Mouse (Mus musculus): Measurements from ENCODE around the gene Cox6b1. TPM values are rescaled to one million over a fixed set of nuclear protein-coding genes. Genes with fewer than 3 reads are reported as not detected.

The Cox6b1 gene
- polyA plus RNA-seq, 1 experiment from 2014 or later = 1,422 TPM

- no peak overlapping the region for H3K4me3 ChIP-seq (ENCODE audit: low read depth, low read length)
- WGBS = 28% methylated on average over 8 of the region's 8 CpGs
- H3K27ac ChIP-seq (replicated peaks) = no peak overlapping the region
- TF ChIP-seq CTCF (IDR thresholded peaks at IDR 0.05; ENCODE audit: low read depth) = peak; percentile 81
- TF ChIP-seq EP300 (optimal IDR thresholded peaks at IDR 0.05) = no peak
- ATAC-seq (ENCODE audit: low FRiP score, low TSS enrichment) = peak; percentile 28; the same call in 1 of the 2 replicates
- H3K4me1 ChIP-seq (replicated peaks; ENCODE audit: control insufficient read depth, insufficient read depth) = no peaks in the 10 kb centered on the region
- no peak overlapping the region for H3K4me2 ChIP-seq (replicated peaks; ENCODE audit: low read depth)
- H3K9ac ChIP-seq (ENCODE audit: low read length) = no peak overlapping the region
- H3K9me3 ChIP-seq (ENCODE audit: control insufficient read depth, low read length) = no peaks in the 10 kb centered on the region
- peak; percentile 77 for DNase-seq (ENCODE audit: low spot score)
- no peaks in the 10 kb centered on the region for H3K27me3 ChIP-seq (ENCODE audit: control insufficient read depth, insufficient read depth, low read length)
- no peaks in the 10 kb centered on the region for H3K36me3 ChIP-seq (ENCODE audit: control insufficient read depth, insufficient read depth, low read length)
Observed at GRCm38 (mm10) chr7:30607706-30608309, 18.1 kb downstream of the Cox6b1 start.

- no peaks in the 10 kb centered on the region for H3K27me3 ChIP-seq (ENCODE audit: control insufficient read depth, insufficient read depth, low read length)
- WGBS = 75% methylated on average over 8 of the region's 8 CpGs
- H3K4me1 ChIP-seq (replicated peaks; ENCODE audit: control insufficient read depth, insufficient read depth) = no peaks in the 10 kb centered on the region
- no peaks in the 10 kb centered on the region for H3K36me3 ChIP-seq (ENCODE audit: control insufficient read depth, insufficient read depth, low read length)
- ATAC-seq (ENCODE audit: low FRiP score, low TSS enrichment) (no peak), DNase-seq (ENCODE audit: low spot score) (no peak)
- H3K9me3 ChIP-seq (ENCODE audit: control insufficient read depth, low read length) = no peaks in the 10 kb centered on the region
- H3K4me2 ChIP-seq (replicated peaks; ENCODE audit: low read depth) = no peak overlapping the region
- H3K27ac ChIP-seq (replicated peaks) = no peak overlapping the region
- no peak for TF ChIP-seq CTCF (IDR thresholded peaks at IDR 0.05; ENCODE audit: low read depth)
- no peak for TF ChIP-seq EP300 (optimal IDR thresholded peaks at IDR 0.05)
- no peak overlapping the region for H3K9ac ChIP-seq (ENCODE audit: low read length)
- no peak overlapping the region for H3K4me3 ChIP-seq (ENCODE audit: low read depth, low read length)
Observed at GRCm38 (mm10) chr7:30604944-30605343, 21.0 kb downstream of the Cox6b1 start.

- H3K4me2 ChIP-seq (replicated peaks; ENCODE audit: low read depth) = no peak overlapping the region
- H3K9me3 ChIP-seq (ENCODE audit: control insufficient read depth, low read length) = no peaks in the 10 kb centered on the region
- no peaks in the 10 kb centered on the region for H3K36me3 ChIP-seq (ENCODE audit: control insufficient read depth, insufficient read depth, low read length)
- TF ChIP-seq CTCF (IDR thresholded peaks at IDR 0.05; ENCODE audit: low read depth) (no peak), EP300 (optimal IDR thresholded peaks at IDR 0.05) (no peak)
- no peaks in the 10 kb centered on the region for H3K4me1 ChIP-seq (replicated peaks; ENCODE audit: control insufficient read depth, insufficient read depth)
- no peak overlapping the region for H3K9ac ChIP-seq (ENCODE audit: low read length)
- H3K27ac ChIP-seq (replicated peaks) = no peak overlapping the region
- H3K4me3 ChIP-seq (ENCODE audit: low read depth, low read length) = no peak overlapping the region
- no peaks in the 10 kb centered on the region for H3K27me3 ChIP-seq (ENCODE audit: control insufficient read depth, insufficient read depth, low read length)
- ATAC-seq (ENCODE audit: low FRiP score, low TSS enrichment) = no peak
- 42% methylated on average over 8 of the region's 8 CpGs for WGBS
- DNase-seq (ENCODE audit: low spot score) = no peak
Observed at GRCm38 (mm10) chr7:30604424-30604823, 21.5 kb downstream of the Cox6b1 start.

GRCm38 (mm10) chr7:30602583-30602982 is 23.4 kb downstream of the Cox6b1 start:
- ATAC-seq (ENCODE audit: low FRiP score, low TSS enrichment) = peak; percentile 87
- Histone ChIP-seq H3K27ac (replicated peaks) (peak overlapping the region; percentile 80), H3K4me2 (replicated peaks; ENCODE audit: low read depth) (no peak overlapping the region), H3K9me3 (ENCODE audit: control insufficient read depth, low read length) (no peaks in the 10 kb centered on the region), H3K4me1 (replicated peaks; ENCODE audit: control insufficient read depth, insufficient read depth) (no peaks in the 10 kb centered on the region), H3K27me3 (ENCODE audit: control insufficient read depth, insufficient read depth, low read length) (no peaks in the 10 kb centered on the region), H3K4me3 (ENCODE audit: low read depth, low read length) (no peak overlapping the region), H3K9ac (ENCODE audit: low read length) (no peak overlapping the region), H3K36me3 (ENCODE audit: control insufficient read depth, insufficient read depth, low read length) (no peaks in the 10 kb centered on the region)
- DNase-seq (ENCODE audit: low spot score) = peak; percentile 94
- WGBS = 29% methylated on average over 3 of the region's 3 CpGs
- TF ChIP-seq EP300 (optimal IDR thresholded peaks at IDR 0.05) = peak; percentile 66
- TF ChIP-seq CTCF (IDR thresholded peaks at IDR 0.05; ENCODE audit: low read depth) = no peak

- no peak overlapping the region for H3K4me3 ChIP-seq (ENCODE audit: low read depth, low read length)
- ATAC-seq (ENCODE audit: low FRiP score, low TSS enrichment) = peak; percentile 39
- H3K36me3 ChIP-seq (ENCODE audit: control insufficient read depth, insufficient read depth, low read length) = no peaks in the 10 kb centered on the region
- H3K9me3 ChIP-seq (ENCODE audit: control insufficient read depth, low read length) = no peaks in the 10 kb centered on the region
- peak; percentile 78 for DNase-seq (ENCODE audit: low spot score)
- no peaks in the 10 kb centered on the region for H3K4me1 ChIP-seq (replicated peaks; ENCODE audit: control insufficient read depth, insufficient read depth)
- H3K27ac ChIP-seq (replicated peaks) = peak overlapping the region; percentile 86
- no peak overlapping the region for H3K9ac ChIP-seq (ENCODE audit: low read length)
- no peaks in the 10 kb centered on the region for H3K27me3 ChIP-seq (ENCODE audit: control insufficient read depth, insufficient read depth, low read length)
- TF ChIP-seq EP300 (optimal IDR thresholded peaks at IDR 0.05) (no peak), CTCF (IDR thresholded peaks at IDR 0.05; ENCODE audit: low read depth) (no peak)
- H3K4me2 ChIP-seq (replicated peaks; ENCODE audit: low read depth) = no peak overlapping the region
- 61% methylated on average over 7 of the region's 7 CpGs for WGBS
Observed at GRCm38 (mm10) chr7:30600651-30601050, 25.3 kb downstream of the Cox6b1 start.

- H3K9me3 ChIP-seq (ENCODE audit: control insufficient read depth, low read length) = no peaks in the 10 kb centered on the region
- H3K4me2 ChIP-seq (replicated peaks; ENCODE audit: low read depth) = 0 out of 2 replicates have a peak overlapping the region, but pooled peaks have one; percentile 8
- H3K9ac ChIP-seq (ENCODE audit: low read length) = no peak overlapping the region
- H3K27me3 ChIP-seq (ENCODE audit: control insufficient read depth, insufficient read depth, low read length) = no peaks in the 10 kb centered on the region
- H3K4me1 ChIP-seq (replicated peaks; ENCODE audit: control insufficient read depth, insufficient read depth) = no peaks in the 10 kb centered on the region
- no peak overlapping the region for H3K4me3 ChIP-seq (ENCODE audit: low read depth, low read length)
- no peak for TF ChIP-seq EP300 (optimal IDR thresholded peaks at IDR 0.05)
- TF ChIP-seq CTCF (IDR thresholded peaks at IDR 0.05; ENCODE audit: low read depth) = no peak
- WGBS = 2% methylated on average over 16 of the region's 16 CpGs
- DNase-seq (ENCODE audit: low spot score) (peak; percentile 99), ATAC-seq (ENCODE audit: low FRiP score, low TSS enrichment) (peak; percentile 93)
- H3K27ac ChIP-seq (replicated peaks) = peak overlapping the region; percentile 86
- no peaks in the 10 kb centered on the region for H3K36me3 ChIP-seq (ENCODE audit: control insufficient read depth, insufficient read depth, low read length)
Observed at GRCm38 (mm10) chr7:30599933-30600353, 26.0 kb downstream of the Cox6b1 start.

Measured in stomach, postnatal 0 days (tissue).